Mouse (Mus musculus) liver, postnatal 0 days (tissue): Measurements from ENCODE around the gene U2af2.
A peak's percentile ranks its signal among the peaks of the same experiment; 100 is the strongest.

Source experiments
- CTCF ChIP-seq: sonication (generic); IDR thresholded peaks from 2 replicates; pipeline ENCODE4 v1.5.1; 2016; ENCODE audit warnings: antibody characterized with exemption, low read depth
- EP300 ChIP-seq: IDR thresholded peaks from 2 replicates; pipeline ENCODE4 v1.6.1; 2016; ENCODE audit warnings: antibody characterized with exemption, low read depth, mild to moderate bottlenecking

GRCm38 (mm10) chr7:5021197-5021596, 40.7 kb upstream of the U2af2 start:
- TF ChIP-seq EP300 (0 out of 2 replicates have a peak, but pooled peaks have one; percentile 8), CTCF (no peak)
